Mouse (Mus musculus): Measurements from ENCODE around the gene Sox30.

GRCm38 (mm10) chr11:45959598-45959997 lies 20.5 kb upstream of the Sox30 start:
- TF ChIP-seq CTCF (IDR thresholded peaks at IDR 0.05; ENCODE audit: borderline replicate concordance, control insufficient read depth, extremely low read depth, insufficient read depth, low read length, poor library complexity) (no peak), POLR2A (IDR thresholded peaks at IDR 0.05; ENCODE audit: control insufficient read depth, extremely low read depth, insufficient read depth, low read length, poor library complexity) (no peak)

Data from thymus, adult 2 months (tissue).